Mouse (Mus musculus) mouse trophoblast stem cell (cell line): ENCODE measurements around the gene Obsl1.

ENCODE experiments used
- in situ Hi-C, 2 experiments: fragments of 300-500 bp; cut with MseI, MboI; formaldehyde crosslinking; loops; 2 replicates in 1 of 2; 3 replicates in 1 of 2; pipeline ENCODE4 v1.15.1; 2025

Gene Obsl1

DNA sequence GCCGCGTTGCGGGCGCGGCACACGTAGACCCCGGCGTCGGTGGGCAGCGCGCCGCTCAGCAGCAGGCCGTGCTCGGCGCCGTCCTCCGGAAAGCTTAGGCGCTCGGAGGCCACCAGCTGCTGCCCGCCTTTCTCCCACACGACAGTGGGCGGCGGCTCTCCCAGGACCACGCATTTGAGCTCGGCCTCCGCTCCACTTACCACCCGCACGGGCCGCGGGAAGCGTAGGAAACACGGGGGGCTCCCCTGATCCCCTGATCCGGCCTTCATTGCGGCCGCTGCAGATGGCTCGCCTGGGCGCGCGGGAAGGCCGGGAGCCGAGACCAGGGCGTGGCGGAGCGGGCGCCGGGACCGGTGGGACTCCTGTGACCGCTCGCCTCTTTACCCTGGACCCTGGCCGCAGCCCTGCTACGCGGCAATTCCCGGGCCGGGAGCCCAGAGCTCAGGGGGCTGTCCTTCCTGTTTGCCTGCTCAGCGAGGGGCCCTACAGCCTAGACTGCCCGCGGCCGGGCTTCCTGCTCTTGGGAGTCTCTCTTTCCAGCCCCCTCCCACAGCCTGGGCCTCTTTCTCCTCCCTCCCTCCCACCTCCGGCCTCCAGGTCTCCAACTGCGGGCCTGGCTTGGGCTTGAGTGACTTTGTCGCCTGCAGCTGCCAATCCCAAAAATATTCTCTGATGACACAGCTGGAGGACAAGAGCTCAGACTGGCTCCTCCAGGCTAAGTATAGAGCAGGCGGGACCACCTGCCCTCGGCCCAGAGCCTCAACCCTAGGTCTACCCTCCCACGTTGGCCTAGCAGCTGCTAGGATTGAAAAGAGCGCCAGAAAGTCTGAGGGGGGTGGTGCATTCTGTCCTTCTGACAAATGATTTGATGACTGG is at the start of gene Obsl1:
Gene Obsl1, minus strand, starts transcription at position 497 of the 876 bp plus-strand sequence.
- in situ Hi-C loops, result no loop called here

DNA sequence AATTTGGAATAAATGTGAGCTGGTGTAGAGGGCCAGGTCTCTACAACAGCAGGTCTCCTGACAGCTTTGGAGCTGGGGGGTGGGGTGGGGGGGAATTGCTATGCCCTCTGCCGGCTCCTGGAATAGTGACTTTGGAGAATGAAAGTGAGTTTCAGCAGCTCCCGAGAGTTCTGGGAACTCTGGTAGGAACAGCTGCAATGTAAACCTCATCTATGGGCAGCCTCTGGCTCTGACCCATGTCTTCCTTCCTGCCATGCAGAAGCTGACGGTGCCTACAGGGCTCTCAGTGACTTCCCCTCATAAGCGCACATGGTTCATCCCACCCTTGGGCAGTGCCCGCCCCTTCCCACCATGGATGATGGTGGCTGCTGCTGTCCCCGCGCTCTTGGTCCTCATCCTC is 49.4 kb upstream of the Obsl1 start:
- in situ Hi-C loops, result loop anchor here in 1 of 2 experiments (10.0 kb wide), 1 partner anchor 61 kb away; no protein-coding TSS in a partner anchor

DNA sequence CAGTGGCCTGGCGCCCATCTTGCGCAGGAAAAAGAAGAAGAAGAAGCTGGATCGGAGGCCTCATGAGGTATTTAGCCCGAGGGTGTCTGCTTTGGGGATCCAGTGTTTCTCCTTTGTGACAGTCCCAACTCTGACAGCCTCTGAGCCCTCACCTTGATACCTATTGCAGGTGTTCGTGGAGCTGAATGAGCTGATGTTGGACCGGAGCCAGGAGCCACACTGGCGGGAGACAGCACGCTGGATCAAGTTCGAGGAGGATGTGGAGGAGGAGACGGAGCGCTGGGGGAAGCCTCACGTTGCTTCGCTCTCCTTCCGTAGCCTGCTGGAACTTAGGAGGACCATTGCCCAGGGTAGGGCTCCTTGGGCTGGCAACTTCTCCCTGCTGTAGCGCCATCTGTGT is 44.3 kb upstream of the Obsl1 start:
- in situ Hi-C loops, result loop anchor here in 1 of 2 experiments (10.0 kb wide), 1 partner anchor 56 kb away; no protein-coding TSS in a partner anchor

DNA sequence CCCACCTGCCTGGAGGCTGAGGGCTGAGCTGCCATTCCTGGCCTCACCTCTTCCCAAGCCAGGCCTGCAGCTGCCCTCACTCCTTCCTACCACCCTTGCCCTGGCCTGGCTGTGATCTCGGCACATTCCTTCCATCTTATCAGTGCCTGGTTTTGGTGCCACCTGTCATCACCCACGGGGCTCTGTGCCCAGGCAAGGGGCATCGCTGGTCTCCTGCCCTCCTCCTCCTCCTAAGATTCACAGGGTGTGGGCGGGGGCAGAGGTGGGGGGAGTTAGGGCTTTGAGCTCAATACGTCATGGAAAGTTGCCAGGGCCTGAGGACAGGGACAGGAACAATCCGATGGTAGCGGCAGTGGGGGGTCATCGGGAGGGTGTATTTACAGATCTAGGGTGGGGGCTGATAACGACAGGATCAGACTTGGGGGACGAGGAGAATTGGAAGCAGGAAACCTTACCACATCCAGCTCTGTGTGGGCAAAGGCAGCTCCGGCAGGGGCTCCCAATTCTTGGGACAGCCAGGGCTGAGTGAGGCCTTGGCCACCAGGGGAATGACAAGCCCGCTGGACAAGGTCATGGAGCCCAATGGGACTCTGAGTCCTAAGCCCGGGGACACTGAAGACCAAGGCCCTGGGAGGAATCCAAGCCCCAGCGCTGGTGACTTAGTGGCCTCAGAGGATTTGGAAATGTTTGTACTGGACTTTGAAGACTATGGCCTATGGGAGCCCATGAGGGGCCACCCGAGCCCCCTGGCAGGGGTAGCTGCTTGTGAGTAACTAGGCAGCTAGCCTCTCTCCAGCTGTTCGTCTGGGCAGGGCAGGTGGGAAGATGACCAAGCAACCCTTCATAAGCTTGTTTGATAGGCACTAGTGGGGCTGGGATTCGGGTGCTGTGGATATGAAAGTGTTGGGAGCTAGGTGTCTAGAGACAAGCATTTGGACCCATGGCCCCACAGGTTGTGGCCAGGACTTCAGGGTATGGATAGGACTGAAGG is 43.3 kb upstream of the Obsl1 start:
- in situ Hi-C loops, result loop anchor here in 1 of 2 experiments (10.0 kb wide), 1 partner anchor 55 kb away; no protein-coding TSS in a partner anchor

DNA sequence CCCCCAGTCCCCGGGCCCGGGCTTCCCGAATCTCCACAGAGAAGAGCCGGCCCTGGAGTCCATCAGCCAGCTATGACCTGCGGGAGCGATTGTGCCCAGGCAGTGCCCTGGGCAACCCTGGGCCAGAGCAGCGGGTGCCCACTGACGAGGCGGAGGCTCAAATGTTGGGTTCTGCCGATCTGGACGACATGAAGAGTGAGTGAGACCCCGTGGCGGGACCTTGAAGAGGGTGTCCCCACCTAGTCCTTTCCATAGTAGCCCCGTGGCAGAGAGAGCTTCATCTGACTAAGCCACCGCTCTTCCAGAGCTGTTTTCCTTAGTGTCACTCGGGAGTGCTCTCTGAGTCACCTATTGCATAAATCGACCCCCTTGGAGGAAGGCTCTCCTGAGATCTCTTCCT is 42.6 kb upstream of the Obsl1 start:
- in situ Hi-C loops, result no loop called here

DNA sequence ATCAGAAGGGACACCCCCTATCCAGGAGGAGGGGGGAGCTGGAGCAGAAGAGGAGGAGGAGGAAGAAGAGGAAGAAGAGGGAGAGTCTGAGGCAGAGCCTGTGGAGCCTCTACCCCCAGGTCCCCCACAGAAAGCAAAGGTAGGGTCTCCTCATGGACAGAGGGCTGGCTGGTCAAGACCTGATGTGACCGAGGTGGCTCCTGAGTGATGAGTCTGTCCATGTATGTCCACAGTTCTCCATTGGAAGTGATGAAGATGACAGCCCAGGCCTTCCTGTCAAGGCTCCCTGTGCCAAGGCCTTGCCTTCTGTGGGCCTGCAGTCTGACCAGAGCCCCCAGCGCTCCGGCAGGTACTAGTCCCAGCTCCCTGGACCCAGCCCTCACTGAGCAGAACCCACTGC is 41.8 kb upstream of the Obsl1 start:
- in situ Hi-C loops, result no loop called here

DNA sequence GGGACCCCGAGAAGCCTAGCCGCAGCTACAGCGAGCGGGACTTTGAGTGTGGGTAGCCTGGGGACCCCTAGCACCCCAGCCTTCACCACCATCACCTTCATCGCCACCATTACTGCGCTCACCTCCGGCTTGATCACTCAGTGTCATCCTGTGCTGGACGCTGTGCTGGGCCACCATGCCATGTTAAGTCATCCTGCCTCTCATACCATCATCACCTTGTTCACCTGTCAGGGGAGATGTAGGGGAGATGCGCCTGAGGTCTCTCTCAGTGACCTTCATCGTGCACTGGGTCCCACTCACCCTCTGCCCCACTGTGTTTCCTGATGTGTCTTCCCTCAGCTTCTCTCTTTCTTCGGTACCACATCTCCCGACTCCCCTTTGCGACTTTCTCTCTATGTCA is 41.1 kb upstream of the Obsl1 start:
- in situ Hi-C loops, result no loop called here

DNA sequence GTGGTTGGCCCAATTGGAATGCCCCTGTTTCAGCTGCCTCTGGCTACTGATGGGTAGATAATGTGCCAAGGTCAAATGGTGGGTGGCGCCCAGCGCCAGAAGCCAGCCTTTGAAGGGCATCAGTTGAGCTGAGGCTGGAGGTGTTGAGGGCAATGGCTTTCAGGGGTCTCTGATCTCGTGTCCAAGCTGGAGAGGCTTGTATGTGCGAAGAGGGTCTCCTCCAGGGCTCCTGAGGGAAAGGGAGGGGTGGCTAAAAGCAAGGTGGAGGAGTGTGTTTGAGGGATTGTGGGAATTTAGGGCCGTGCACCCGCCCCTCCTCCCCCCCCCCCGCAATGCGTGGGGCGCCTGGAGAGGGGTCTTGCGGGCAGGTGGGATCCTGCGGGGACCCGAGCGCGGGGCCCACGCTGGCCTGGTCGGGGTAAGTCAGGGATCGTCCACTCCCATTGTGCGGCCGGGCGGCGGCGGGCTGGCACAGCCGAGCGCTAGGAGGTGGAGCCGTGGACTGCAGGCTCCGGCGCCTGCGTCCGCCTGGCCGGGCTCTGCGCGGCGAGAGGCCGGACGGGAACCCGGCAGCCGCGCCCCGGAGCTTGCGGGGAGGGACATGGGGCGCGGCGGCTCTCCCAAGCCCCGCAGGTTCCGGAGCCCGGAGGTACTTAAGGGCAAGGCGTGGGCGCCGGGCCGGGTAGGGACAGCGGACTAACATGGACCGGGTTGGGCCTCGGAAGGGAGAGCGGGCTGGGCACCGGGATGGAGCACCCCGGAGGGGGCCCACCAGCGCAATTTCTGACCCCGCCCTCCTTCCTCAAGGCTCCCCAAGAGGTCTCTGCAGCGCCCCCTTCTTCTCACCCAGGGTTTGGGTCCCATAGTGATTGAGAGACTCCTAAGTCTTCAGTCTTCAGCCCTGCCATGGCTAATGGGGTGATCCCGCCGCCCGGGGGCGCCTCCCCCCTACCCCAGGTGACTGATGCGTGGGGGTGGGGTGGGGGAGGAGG is 40.0 kb upstream of the Obsl1 start, which contains the start of gene Slc4a3:
Gene Slc4a3, plus strand, starts transcription at position 302 of the 992 bp plus-strand sequence.
- in situ Hi-C loops, result no loop called here

DNA sequence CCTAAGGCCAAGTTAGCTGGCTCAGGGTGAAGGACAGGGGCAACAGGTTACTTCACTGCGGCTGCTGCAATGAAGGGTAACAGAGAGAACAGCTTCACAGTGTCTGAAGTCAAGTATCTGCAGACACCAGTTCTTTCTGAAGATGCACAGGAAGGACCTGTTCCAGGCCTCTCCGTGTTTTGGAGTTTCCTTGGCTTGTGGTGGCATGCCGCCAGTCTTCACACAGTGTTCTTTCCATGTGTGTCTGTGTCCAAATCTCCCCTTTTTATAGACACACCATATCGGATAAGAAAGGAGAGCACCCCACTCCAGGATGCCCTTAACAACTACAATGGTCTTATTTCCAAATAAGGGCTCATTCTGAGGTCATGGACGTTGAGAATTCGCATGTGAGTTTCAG is 38.1 kb upstream of the Obsl1 start:
- in situ Hi-C loops, result no loop called here

DNA sequence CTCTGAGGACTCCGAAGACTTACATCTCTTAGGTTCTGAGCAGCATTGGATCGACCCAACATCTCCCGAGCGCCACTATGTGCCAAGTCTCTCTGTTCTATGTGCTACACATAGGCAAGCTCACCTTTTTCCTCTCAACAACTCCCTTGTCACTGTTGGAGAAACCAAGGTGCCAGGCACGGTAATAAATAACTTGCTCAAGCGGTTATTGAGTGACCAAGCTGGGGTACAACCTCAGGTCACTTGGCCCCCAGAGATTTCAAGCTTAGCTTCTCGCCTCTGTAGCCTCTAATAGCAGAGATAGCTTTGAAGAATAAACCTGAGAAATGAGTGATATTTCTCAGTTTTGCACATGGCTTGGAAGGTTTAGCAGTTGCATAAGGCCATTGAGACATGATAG is 35.2 kb upstream of the Obsl1 start:
- in situ Hi-C loops, result no loop called here

DNA sequence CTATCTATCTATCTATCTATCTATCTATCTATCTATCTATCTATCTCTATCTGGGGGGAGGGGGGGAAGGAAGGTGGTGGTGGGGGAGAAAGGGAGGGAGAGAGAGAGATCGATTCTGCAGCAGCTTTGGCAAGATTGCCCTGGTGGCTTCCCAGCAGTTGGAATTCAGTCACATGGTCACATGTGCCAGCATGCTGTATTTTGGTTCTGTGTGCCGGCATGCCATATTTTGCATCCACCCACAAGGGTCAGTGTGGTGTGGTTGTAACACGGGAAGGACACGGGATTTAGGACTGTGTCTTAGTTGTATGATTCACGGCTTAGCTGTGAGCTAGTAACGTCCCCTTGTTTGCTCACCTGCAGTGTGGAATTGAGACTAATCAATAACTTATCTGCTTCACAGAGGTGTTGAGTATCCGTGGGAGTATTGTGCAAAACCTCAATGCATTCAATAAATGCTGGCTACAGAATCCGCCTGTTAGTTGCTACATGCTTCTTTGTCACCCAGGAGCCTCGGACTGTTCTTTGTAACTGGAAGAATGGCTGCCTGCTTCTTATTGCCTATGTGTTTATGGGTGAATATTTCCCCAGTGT is 32.4 kb upstream of the Obsl1 start:
- in situ Hi-C loops, result no loop called here

DNA sequence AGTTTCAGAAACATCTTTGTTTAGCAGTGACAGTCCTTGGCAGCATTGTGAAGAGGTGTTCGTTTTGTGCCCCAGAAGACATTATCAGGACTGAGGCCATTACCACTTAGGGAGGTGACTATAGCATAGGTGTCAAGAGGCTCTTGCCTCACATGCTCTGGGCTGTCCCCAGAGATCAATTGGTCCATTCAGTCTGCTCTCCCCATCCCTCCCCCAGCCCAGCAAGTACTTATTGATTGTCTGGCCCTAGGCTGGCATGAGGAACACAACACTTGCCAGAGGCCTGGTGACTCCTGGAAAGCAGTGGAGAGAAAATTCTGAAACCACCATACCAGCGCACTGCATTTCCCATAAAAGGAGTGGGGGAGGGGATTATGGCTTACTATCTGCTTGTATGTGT is 31.3 kb upstream of the Obsl1 start:
- in situ Hi-C loops, result no loop called here

DNA sequence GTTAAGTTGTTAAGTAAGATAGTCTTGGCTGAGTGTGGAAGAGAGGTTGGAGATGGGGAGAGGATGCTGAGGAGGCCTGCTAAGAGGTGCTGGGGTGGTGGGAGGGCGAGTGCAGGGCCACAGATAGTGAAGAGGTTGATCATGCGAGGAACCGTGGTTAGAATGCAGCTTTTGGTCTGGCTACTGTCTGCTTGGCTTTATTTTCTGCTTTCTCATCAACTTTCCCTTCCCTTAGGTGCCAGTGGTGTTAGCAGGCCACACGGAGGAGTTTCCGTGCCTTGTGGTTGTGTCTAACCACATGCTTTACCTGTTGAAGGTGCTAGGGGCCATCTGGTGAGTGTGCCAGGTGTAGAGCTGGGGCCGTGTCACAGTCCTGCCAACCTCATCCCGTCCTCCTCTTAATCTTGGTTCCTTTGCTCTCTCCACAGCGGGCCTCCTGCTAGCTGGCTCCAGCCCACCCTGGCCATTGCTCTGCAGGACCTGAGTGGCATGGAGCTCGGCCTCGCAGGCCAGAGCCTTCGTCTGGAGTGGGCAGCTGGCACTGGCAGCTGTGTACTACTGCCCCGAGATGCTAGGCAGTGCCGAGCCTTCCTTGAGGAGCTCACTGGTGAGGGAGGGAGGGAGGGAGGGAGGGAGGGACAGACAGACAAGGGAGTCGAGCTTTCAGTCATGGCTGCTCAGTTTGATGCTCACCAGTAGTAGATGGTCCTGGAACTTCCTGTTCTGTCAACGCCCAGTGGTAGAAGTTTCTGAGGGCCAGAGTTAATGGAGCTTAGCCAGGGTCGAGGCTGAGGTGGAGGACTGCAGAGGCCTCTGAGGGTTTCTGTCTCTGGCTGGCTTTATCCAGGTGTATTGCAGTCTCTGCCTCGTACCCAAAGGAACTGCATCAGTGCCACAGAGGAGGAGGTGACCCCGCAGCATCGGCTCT is 27.3 kb upstream of the Obsl1 start:
- in situ Hi-C loops, result no loop called here

DNA sequence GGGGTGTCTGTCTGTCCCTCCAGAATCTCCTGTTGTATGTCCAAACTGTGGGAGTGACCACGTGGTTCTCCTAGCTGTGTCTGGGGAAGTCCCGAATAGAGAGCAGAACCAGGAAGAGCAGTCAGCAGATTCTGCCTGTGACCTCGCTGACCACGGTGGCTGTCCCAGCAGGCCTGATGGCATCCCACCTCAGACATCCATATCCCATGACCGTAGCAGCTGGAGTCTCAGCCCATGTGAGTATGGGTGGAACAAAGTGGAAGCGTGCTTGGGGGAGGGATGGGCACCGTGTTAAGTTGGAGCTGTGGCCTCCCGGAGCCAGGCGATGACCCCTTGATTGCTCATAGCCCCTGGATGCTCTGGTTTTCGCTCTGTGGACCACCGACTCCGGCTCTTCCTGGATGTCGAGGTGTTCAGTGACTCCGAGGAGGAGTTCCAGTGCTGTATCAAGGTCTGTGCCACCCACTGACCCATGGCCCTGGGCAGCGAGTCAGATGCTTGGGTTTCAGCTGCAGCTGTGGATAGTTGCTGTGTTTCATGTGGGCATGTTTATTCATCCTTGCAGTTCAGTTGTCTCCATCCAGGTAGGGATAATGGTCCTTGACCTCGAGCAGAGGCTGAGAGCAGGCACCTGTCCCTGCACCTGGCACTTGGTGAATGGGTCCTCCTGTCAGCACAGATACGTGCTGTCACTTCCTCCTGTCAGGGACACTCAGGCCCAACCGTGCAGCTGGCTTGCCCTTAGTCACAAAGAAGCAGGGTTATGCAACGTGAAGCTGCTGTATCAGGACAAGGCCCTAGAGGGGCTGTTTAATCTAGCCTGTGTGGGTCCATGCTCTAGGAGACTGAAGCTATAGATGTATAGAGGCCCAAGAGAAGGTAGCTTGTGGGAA is 26.3 kb upstream of the Obsl1 start:
- in situ Hi-C loops, result no loop called here

DNA sequence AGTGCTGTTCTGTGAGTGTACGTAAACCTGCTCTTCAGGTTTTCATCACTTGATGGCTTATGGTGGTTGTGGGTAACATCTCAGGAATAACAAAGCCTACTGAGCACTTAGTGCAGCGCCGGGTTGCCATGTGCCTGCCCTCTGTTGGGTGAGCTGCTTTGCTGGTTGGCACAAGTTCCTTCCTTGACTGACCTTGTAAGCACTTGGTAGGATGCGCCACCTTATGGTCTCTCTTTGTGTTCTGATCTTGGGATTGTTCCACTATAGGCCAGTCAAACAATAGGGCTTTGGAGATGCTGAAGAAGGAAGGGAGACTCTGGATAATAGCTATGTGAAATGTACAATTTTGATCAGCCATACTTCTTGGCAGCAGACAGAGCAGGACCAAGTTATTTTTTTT is 24.3 kb upstream of the Obsl1 start:
- in situ Hi-C loops, result no loop called here

DNA sequence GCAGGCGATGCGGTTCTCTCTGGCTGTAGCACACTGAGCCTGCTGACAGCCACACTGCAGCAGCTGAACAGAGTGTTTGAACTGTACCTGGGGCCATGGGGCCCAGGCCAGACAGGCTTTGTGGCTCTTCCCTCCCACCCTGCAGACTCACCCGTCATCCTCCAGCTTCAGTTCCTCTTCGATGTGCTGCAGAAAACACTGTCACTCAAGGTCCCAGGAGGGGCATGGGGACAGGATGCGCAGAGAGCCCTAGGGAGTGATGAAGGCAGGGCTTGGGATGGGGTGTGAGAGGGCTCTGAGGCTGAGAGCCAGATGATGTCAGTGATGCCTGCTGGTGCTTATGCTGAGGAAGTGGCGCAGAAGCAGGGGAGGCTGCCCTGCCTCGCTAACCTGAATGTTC is 18.4 kb upstream of the Obsl1 start:
- in situ Hi-C loops, result no loop called here

DNA sequence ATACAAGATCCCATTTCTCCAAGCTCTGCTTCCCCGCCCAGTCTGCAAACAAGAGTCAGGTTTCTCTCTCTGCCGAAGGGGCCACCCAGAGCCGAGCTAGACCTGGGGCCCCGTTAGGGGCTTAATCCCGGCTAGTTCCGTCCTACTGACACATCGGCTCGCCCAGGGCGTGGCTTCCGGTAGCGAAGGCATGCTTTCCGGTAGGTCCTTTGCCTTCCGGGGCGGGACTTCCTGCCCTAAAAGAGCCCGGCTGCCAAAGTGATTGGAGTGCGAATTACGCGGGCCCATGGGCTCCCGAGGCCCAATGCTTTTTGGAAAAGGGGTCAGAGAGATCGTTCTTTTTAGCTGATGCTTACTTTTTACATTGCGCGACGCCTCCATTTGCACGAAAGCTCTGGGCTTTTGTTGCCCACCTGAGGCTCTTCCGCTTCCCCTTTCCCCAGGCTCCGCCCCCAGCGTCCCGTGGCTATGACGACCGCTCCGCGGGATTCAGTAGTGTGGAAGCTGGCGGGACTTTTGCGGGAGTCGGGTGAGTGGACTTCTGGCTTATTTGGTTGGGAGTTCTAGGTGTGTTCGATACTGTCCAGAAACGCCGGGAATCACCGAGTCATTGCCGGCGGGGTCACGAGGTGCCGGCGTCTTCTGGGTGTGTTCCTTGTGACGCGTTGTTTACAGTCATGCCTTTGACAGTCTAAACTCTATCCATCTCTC is 15.2 kb upstream of the Obsl1 start, which contains the start of gene Stk11ip:
Gene Stk11ip, plus strand, starts transcription at position 209 of the 711 bp plus-strand sequence.
- in situ Hi-C loops, result no loop called here

DNA sequence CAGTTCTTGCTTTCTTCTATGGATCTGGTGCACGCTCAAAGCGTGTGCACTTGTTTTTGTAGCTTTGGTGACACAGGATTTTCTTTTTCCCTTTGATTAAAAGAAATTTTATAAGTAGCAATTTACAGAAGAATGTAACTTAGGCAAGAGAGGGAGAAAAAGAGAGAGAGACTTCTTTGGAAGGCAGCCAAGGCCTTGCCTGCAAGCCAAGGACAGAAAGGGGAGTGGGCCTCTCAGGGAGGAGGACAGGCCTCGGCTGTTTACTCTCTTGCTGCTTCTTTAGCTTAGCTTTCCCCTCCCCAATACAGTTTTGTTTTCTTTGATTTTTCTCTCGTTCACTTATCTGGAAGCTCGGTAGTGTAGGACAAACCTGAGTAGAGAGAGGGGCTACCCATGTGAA is 13.3 kb upstream of the Obsl1 start:
- in situ Hi-C loops, result no loop called here
